Mouse (Mus musculus) lung, postnatal 4 days (tissue): ENCODE measurements around the gene Tnnc1.

Source experiments
- DNase-seq, 2 experiments: peaks; one replicate each; pipeline ENCODE4 v3.0.0; 2021

The Tnnc1 gene

DNA sequence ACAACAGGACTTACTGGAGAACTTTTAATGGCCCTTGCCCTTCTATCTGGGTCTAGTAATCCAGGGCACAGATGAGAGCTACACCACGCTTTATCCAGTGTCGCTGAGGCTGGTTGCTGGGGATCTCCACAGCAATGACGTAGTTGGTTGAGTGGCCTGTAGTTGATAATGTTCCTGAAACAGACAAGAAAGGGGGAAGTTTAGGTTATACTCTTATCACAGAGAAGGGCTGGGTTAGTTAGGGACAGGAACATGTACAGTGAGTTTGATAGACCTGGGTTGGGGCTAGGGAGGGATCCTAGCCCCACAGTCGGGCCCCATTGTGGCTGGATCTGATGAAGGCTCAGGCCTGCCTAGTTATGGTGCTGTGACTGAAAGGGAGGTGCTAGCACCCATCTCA is 52.3 kb downstream of the Tnnc1 start:
- DNase-seq = no peak

DNA sequence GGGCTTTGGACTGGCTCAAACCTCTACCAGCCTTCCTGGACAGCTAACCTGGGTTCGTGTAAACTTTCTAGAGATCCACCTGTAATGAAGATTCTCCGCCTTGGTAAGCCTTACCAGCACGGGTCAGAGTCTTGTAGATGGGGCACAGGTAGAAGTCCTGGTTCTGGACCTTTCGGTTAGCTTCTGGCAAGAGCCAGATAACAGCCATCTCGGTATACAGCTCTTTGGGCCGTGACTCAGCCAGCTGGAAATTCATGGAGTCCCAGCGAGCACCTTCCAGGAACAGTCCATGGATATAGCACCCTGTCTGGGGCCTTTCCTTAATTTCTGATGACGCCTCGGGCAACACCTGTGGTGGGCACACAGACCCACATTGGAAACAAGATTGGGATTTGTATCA is 52.8 kb downstream of the Tnnc1 start:
- DNase-seq = no peak
